Mouse (Mus musculus) stomach, embryonic 15.5 days (tissue): ENCODE data around the gene Hhat. TPM values are rescaled to one million over a fixed set of nuclear protein-coding genes. Genes with fewer than 3 reads are reported as not detected.

Experiments
- ATAC-seq: fragments of 200-750 bp; cut with Nextera tagmentation; 2 replicates; pipeline ENCODE4 v1.8.0; 2017; ENCODE audit warnings: low read depth, moderate number of reproducible peaks, moderate TSS enrichment; ENCODE audit not compliant: insufficient read depth, low FRiP score
- H3K27ac ChIP-seq: fragments of 300-500 bp; sonication (generic); 2 replicates; pipeline ENCODE4 v1.5.1; 2015; ENCODE audit warnings: mild to moderate bottlenecking, inconsistent platforms
- H3K27me3 ChIP-seq: fragments of 300-500 bp; sonication (generic); replicated peaks from 2 replicates; pipeline ENCODE4 v1.6.1; 2015; ENCODE audit warnings: inconsistent platforms
- H3K36me3 ChIP-seq: fragments of 300-500 bp; sonication (generic); 2 replicates; pipeline ENCODE4 v1.6.1; 2015; ENCODE audit warnings: inconsistent platforms
- H3K4me1 ChIP-seq: fragments of 300-500 bp; sonication (generic); 2 replicates; pipeline ENCODE4 v1.6.1; 2015; ENCODE audit warnings: inconsistent platforms
- H3K4me2 ChIP-seq: fragments of 300-500 bp; sonication (generic); 2 replicates; pipeline ENCODE4 v1.6.1; 2015; ENCODE audit warnings: mild to moderate bottlenecking, inconsistent platforms
- H3K4me3 ChIP-seq: fragments of 300-500 bp; sonication (generic); replicated peaks from 2 replicates; pipeline ENCODE4 v1.5.1; 2015; ENCODE audit warnings: inconsistent platforms
- H3K9ac ChIP-seq: fragments of 300-500 bp; sonication (generic); 2 replicates; pipeline ENCODE4 v1.6.1; 2015; ENCODE audit warnings: inconsistent platforms
- H3K9me3 ChIP-seq: fragments of 300-500 bp; sonication (generic); 2 replicates; pipeline ENCODE4 v1.6.1; 2016; ENCODE audit warnings: inconsistent platforms
- WGBS: fragments of 180-500 bp; shearing (Covaris S2); methylation state at CpG from one replicate; pipeline ENCODE4 v1.1.7; 2015; 5-methylcytosine and 5-hydroxymethylcytosine counted together
- polyA plus RNA-seq: library from polyadenylated mRNA; unstranded; fragments of >200 nt; fragmentation: Nextera tagmentation; extraction: Ambion mirVana; gene quantifications from 2 replicates; pipeline ENCODE4 v1.2.1, GENCODE M21; 2015

Hhat gene
- polyA plus RNA-seq, 1 experiment from 2014 or later: 8.7 TPM

GRCm38 (mm10) chr1:192611996-192612739 is 158.9 kb downstream of the Hhat start:
- Histone ChIP-seq H3K36me3 (no peaks in the 10 kb centered on the region), H3K4me3 (no peak overlapping the region), H3K4me2 (no peak overlapping the region), H3K4me1 (no peaks in the 10 kb centered on the region), H3K9ac (no peak overlapping the region), H3K27me3 (no peaks in the 10 kb centered on the region), H3K27ac (no peak overlapping the region), H3K9me3 (no peaks in the 10 kb centered on the region)
- 68% methylated on average over 11 of the region's 11 CpGs for WGBS
- ATAC-seq: no peak

DNA sequence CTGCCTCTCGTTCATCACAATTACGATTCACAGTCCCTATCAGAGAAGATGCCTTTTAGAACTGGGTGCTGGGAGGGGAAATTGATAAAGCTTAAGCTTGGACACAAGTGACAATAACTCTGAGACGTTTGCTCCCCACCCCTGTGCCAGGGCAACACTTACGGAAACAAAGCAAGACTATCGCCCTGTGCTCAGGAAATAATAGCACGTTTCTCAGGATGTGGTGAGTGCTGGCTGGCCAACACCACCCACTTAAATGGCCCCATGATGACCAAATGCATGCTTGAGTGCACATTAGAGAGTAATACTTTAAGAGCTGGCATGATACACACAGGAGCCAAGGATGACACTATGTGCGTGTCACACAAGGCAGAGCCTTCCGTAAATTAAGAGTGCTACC is 164.1 kb downstream of the Hhat start:
- H3K4me3 ChIP-seq: no peak overlapping the region
- no peak overlapping the region for H3K9ac ChIP-seq
- H3K27me3 ChIP-seq: no peaks in the 10 kb centered on the region
- no peak for ATAC-seq
- peaks cover 4% of the 10 kb centered on the region; the same call in 1 of the 2 replicates for H3K4me1 ChIP-seq
- H3K9me3 ChIP-seq: no peaks in the 10 kb centered on the region
- H3K36me3 ChIP-seq: no peaks in the 10 kb centered on the region
- WGBS: 72% methylated on average over 8 of the region's 8 CpGs
- H3K4me2 ChIP-seq: no peak overlapping the region
- no peak overlapping the region for H3K27ac ChIP-seq

DNA sequence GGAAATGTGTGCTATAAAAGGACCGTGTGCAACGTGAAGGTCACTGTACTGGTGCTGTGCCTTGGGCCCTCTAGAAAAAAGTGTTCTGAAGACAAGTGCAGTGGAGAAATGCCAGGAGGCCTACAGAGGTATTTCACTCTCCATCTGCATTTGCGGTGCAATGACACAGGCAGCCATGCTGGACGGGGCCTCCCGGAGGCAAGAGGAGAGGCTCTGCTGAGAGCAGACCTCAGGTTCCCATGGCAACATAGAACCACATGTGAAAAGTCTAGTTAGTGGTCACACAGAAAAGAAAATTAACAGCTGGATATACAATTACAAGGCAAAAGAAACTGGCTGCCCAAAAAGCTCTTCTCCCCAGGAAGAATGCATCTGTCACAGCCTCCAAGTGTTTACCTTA is 166.6 kb downstream of the Hhat start:
- Histone ChIP-seq H3K27ac (no peak overlapping the region), H3K4me1 (peaks cover 4% of the 10 kb centered on the region; the same call in 1 of the 2 replicates), H3K4me3 (no peak overlapping the region), H3K27me3 (no peaks in the 10 kb centered on the region), H3K4me2 (no peak overlapping the region), H3K9me3 (no peaks in the 10 kb centered on the region), H3K36me3 (no peaks in the 10 kb centered on the region), H3K9ac (no peak overlapping the region)
- 54% methylated on average over 5 of the region's 5 CpGs for WGBS
- no peak for ATAC-seq

- Histone ChIP-seq H3K27me3 (no peaks in the 10 kb centered on the region), H3K9me3 (no peaks in the 10 kb centered on the region), H3K4me1 (peaks cover 4% of the 10 kb centered on the region; the same call in 1 of the 2 replicates), H3K4me3 (no peak overlapping the region), H3K27ac (no peak overlapping the region), H3K4me2 (no peak overlapping the region), H3K36me3 (no peaks in the 10 kb centered on the region), H3K9ac (no peak overlapping the region)
- no peak for ATAC-seq
- WGBS: 46% methylated on average over 7 of the region's 7 CpGs
These were observed 167.5 kb downstream of the Hhat start for GRCm38 (mm10) chr1:192603556-192603955.

- no peaks in the 10 kb centered on the region for H3K36me3 ChIP-seq
- no peak overlapping the region for H3K27ac ChIP-seq
- peaks cover 4% of the 10 kb centered on the region; the same call in 1 of the 2 replicates for H3K4me1 ChIP-seq
- no peaks in the 10 kb centered on the region for H3K9me3 ChIP-seq
- ATAC-seq: no peak
- H3K9ac ChIP-seq: no peak overlapping the region
- no peak overlapping the region for H3K4me3 ChIP-seq
- H3K27me3 ChIP-seq: no peaks in the 10 kb centered on the region
- H3K4me2 ChIP-seq: no peak overlapping the region
- 89% methylated on average over 3 of the region's 3 CpGs for WGBS
These were observed 169.8 kb downstream of the Hhat start for GRCm38 (mm10) chr1:192601206-192601605.

DNA sequence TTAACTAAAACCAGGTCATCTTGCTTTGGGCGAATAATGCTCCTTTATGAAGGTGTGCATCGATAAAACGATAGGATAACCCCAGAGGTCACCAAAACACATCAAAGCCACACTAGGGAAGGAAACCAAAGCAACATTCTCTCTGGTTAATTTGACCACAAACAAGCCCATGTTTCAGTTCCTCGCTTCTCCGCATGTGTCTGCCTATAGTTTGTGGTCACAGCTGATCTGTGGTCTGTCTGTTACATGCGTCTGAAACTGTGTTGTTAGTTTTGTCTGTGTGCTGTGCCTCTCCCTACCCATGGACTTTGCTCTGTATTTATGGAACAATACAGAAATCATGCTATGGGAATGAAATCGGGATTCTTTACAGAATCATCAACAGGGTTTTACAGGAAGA is 171.3 kb downstream of the Hhat start:
- no peak overlapping the region for H3K4me3 ChIP-seq
- no peaks in the 10 kb centered on the region for H3K27me3 ChIP-seq
- ATAC-seq: no peak
- H3K27ac ChIP-seq: no peak overlapping the region
- H3K4me2 ChIP-seq: no peak overlapping the region
- no peaks in the 10 kb centered on the region for H3K9me3 ChIP-seq
- no peak overlapping the region for H3K9ac ChIP-seq
- H3K36me3 ChIP-seq: no peaks in the 10 kb centered on the region
- WGBS: 76% methylated on average over 7 of the region's 7 CpGs
- H3K4me1 ChIP-seq: peaks cover 4% of the 10 kb centered on the region; the same call in 1 of the 2 replicates

- Histone ChIP-seq H3K9ac (no peak overlapping the region), H3K4me2 (no peak overlapping the region), H3K27ac (no peak overlapping the region), H3K4me1 (no peaks in the 10 kb centered on the region), H3K36me3 (no peaks in the 10 kb centered on the region), H3K4me3 (no peak overlapping the region), H3K9me3 (no peaks in the 10 kb centered on the region), H3K27me3 (no peaks in the 10 kb centered on the region)
- ATAC-seq: 0 out of 2 replicates have a peak, but pooled peaks have one; percentile 35
- WGBS: 43% methylated on average over 2 of the region's 2 CpGs
These were observed 172.6 kb downstream of the Hhat start for GRCm38 (mm10) chr1:192598380-192598779.

- no peak overlapping the region for H3K4me2 ChIP-seq
- no peak overlapping the region for H3K9ac ChIP-seq
- H3K4me1 ChIP-seq: no peaks in the 10 kb centered on the region
- H3K27me3 ChIP-seq: no peaks in the 10 kb centered on the region
- no peak for ATAC-seq
- no peak overlapping the region for H3K4me3 ChIP-seq
- no peaks in the 10 kb centered on the region for H3K9me3 ChIP-seq
- no peak overlapping the region for H3K27ac ChIP-seq
- H3K36me3 ChIP-seq: no peaks in the 10 kb centered on the region
- WGBS: 70% methylated on average over 4 of the region's 4 CpGs
These were observed 175.6 kb downstream of the Hhat start for GRCm38 (mm10) chr1:192595426-192595825.

- no peak for ATAC-seq
- 65% methylated on average over 3 of the region's 3 CpGs for WGBS
- no peak overlapping the region for H3K27ac ChIP-seq
- no peaks in the 10 kb centered on the region for H3K36me3 ChIP-seq
- H3K9ac ChIP-seq: no peak overlapping the region
- no peaks in the 10 kb centered on the region for H3K27me3 ChIP-seq
- H3K4me2 ChIP-seq: no peak overlapping the region
- no peaks in the 10 kb centered on the region for H3K4me1 ChIP-seq
- H3K4me3 ChIP-seq: no peak overlapping the region
- no peaks in the 10 kb centered on the region for H3K9me3 ChIP-seq
These were observed 177.5 kb downstream of the Hhat start for GRCm38 (mm10) chr1:192593492-192593891.

- Histone ChIP-seq H3K9ac (no peak overlapping the region), H3K4me2 (no peak overlapping the region), H3K4me1 (no peaks in the 10 kb centered on the region), H3K27ac (no peak overlapping the region), H3K27me3 (no peaks in the 10 kb centered on the region), H3K9me3 (no peaks in the 10 kb centered on the region), H3K4me3 (no peak overlapping the region), H3K36me3 (no peaks in the 10 kb centered on the region)
- ATAC-seq: no peak
- WGBS: 88% methylated on average over 9 of the region's 9 CpGs
These were observed 183.6 kb downstream of the Hhat start for GRCm38 (mm10) chr1:192587451-192587850.

- Histone ChIP-seq H3K4me2 (no peak overlapping the region), H3K27me3 (no peaks in the 10 kb centered on the region), H3K9me3 (no peaks in the 10 kb centered on the region), H3K27ac (no peak overlapping the region), H3K36me3 (no peaks in the 10 kb centered on the region), H3K9ac (no peak overlapping the region), H3K4me3 (no peak overlapping the region), H3K4me1 (no peaks in the 10 kb centered on the region)
- ATAC-seq: no peak
These were observed 185.7 kb downstream of the Hhat start for GRCm38 (mm10) chr1:192585289-192585688.

DNA sequence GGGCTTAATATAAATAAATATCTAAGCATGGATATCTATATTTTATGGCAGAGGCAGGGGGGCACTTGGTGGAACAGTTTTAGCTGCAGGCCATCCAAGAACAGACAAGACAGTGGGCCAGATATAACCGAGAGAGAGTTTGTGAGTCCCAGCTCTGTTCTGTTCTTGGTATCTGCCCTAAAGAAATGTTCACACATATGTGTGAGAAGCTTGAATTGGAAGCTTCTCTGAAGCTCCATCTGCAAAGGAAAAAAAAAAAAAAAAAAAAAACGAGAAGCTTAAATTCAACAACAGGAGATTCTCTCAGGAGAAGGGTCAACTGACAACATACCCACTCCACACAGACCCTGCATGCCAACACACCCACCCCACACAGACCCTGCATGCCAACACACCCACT is 188.1 kb downstream of the Hhat start:
- ATAC-seq: no peak

DNA sequence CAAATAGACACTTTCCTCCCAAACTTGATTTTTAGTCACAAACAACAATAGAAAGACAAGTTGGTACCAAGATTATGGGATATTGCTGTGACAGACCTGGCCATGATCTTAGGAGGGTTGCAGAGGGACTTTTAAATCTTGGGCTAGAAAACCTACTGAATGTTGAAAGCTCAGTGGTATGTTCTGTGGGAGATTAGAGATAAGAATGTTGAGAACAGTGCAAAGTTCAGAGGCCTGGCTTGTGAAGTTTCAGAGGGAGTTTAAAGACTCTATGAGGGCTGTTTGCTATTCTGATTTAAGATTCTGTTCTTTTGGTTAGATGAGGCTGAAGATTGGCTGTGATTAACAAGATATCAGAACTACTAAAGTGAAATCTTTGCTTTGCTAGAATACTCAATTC is 206.3 kb downstream of the Hhat start:
- H3K36me3 ChIP-seq: no peaks in the 10 kb centered on the region
- H3K9ac ChIP-seq: no peak overlapping the region
- no peak overlapping the region for H3K27ac ChIP-seq
- no peak overlapping the region for H3K4me2 ChIP-seq
- peaks cover 4% of the 10 kb centered on the region; the same call in 1 of the 2 replicates for H3K9me3 ChIP-seq
- no peaks in the 10 kb centered on the region for H3K4me1 ChIP-seq
- ATAC-seq: no peak
- no peaks in the 10 kb centered on the region for H3K27me3 ChIP-seq
- H3K4me3 ChIP-seq: no peak overlapping the region

More for the DNA sequence above, 188.1 kb downstream of the Hhat start:
- Histone ChIP-seq H3K27me3 (no peaks in the 10 kb centered on the region), H3K36me3 (no peaks in the 10 kb centered on the region), H3K4me1 (no peaks in the 10 kb centered on the region), H3K27ac (no peak overlapping the region), H3K4me3 (no peak overlapping the region), H3K9me3 (no peaks in the 10 kb centered on the region), H3K9ac (no peak overlapping the region), H3K4me2 (no peak overlapping the region)
- 60% methylated on average over 1 of the region's 2 CpGs for WGBS
